Mouse (Mus musculus) Patski (cell line): ENCODE measurements around the gene Fam118b. TPM values are rescaled to one million over a fixed set of nuclear protein-coding genes. Genes with fewer than 3 reads are reported as not detected.

ENCODE experiments used
- ATAC-seq: fragments of 100-300 bp; one replicate; pipeline ENCODE4 v1.8.0; 2021
- CTCF ChIA-PET: fragments of 350-600 bp; sonication (Branson Sonifier 250); formaldehyde crosslinking; loops from one replicate; lab custom pipeline; 2022; ENCODE audit warnings: inconsistent platforms; lab: Charles Lee
- POLR2A ChIA-PET: fragments of 350-600 bp; sonication (Branson Sonifier 250); formaldehyde crosslinking; loops from one replicate; lab custom pipeline; 2022; ENCODE audit warnings: antibody characterized with exemption, inconsistent platforms; lab: Charles Lee
- DNase-seq: peaks from one replicate; pipeline ENCODE4 v3.0.0-alpha.2; 2011; ENCODE audit warnings: low read depth, low spot score
- H3K27me3 ChIP-seq: fragments of 371-371 bp; one replicate; pipeline ENCODE4 v1.5.1; 2021
- CTCF ChIP-seq: fragments of 100-300 bp; IDR thresholded peaks from one replicate; pipeline ENCODE4 v1.5.1; 2021
- in situ Hi-C: fragments of 300-500 bp; cut with MboI; formaldehyde crosslinking; loops from 3 replicates; pipeline ENCODE4 v1.11.1; 2018; ENCODE audit warnings: low pct_unique_long_range_greater_than_20kb, mixed read lengths
- polyA plus RNA-seq: library from polyadenylated mRNA; unstranded; gene quantifications from one replicate; pipeline ENCODE4 v1.2.3, GENCODE M21; 2021

The Fam118b gene
- polyA plus RNA-seq, 1 experiment from 2014 or later = 30.5 TPM

- no peak for TF ChIP-seq CTCF
- no peaks in the 10 kb centered on the region for H3K27me3 ChIP-seq
- ChIA-PET POLR2A (interaction anchor here (2.9 kb wide), 1 partner anchor 10 kb away, joined by 21 read pairs; the partner anchor contains the start of gene Foxred1), CTCF (interaction anchor here (1.1 to 1.9 kb wide), 7 partner anchors 8 to 70 kb away, joined by 4 to 8 read pairs (median 6); no protein-coding TSS in a partner anchor)
- no peak for DNase-seq
- no peak for ATAC-seq
- in situ Hi-C loops = no loop called here
Measured at GRCm38 (mm10) chr9:35200529-35201060, 67.0 kb downstream of the Fam118b start.

GRCm38 (mm10) chr9:35199772-35200471 lies 67.7 kb downstream of the Fam118b start, which contains the start of the genes Srpr and Tirap:
Gene Srpr (plus strand): TSS chr9:35200175.
Gene Tirap (minus strand): TSS chr9:35200291.
- ChIA-PET POLR2A (interaction anchor here (0.5 to 2.9 kb wide), 2 partner anchors 11 to 77 kb away, joined by 4 to 21 read pairs; partner anchors contain the start of gene Foxred1), CTCF (interaction anchor here (0.6 to 1.9 kb wide), 14 partner anchors 9 to 346 kb away, joined by 3 to 9 read pairs (median 5); partner anchors contain the start of genes Foxred1 and St3gal4)
- no peaks in the 10 kb centered on the region for H3K27me3 ChIP-seq
- peak; percentile 47 for DNase-seq
- in situ Hi-C loops = loop anchor here (10.0 kb wide), 1 partner anchor 335 kb away; no protein-coding TSS in a partner anchor
- TF ChIP-seq CTCF = peak; percentile 100
- peak; percentile 98 for ATAC-seq

- in situ Hi-C loops = loop anchor here (10.0 kb wide), 1 partner anchor 336 kb away; no protein-coding TSS in a partner anchor
- ChIA-PET CTCF (interaction anchor here (0.6 to 1.9 kb wide), 13 partner anchors 8 to 347 kb away, joined by 3 to 9 read pairs (median 5); partner anchors contain the start of genes Foxred1 and St3gal4), POLR2A (interaction anchor here (2.9 kb wide), 1 partner anchor 11 kb away, joined by 21 read pairs; the partner anchor contains the start of gene Foxred1)
- DNase-seq = no peak
- H3K27me3 ChIP-seq = no peaks in the 10 kb centered on the region
- no peak for TF ChIP-seq CTCF
- ATAC-seq = peak; percentile 63
Measured at GRCm38 (mm10) chr9:35198945-35199771, 68.4 kb downstream of the Fam118b start.

- DNase-seq = no peak
- no peaks in the 10 kb centered on the region for H3K27me3 ChIP-seq
- TF ChIP-seq CTCF = no peak
- no peak for ATAC-seq
- ChIA-PET POLR2A (no interaction called here), CTCF (no interaction called here)
- in situ Hi-C loops = loop anchor here (10.0 kb wide), 1 partner anchor 336 kb away; no protein-coding TSS in a partner anchor
Measured at GRCm38 (mm10) chr9:35198351-35198750, 69.3 kb downstream of the Fam118b start.

- ATAC-seq (no peak), DNase-seq (no peak)
- in situ Hi-C loops = loop anchor here (10.0 kb wide), 1 partner anchor 337 kb away; no protein-coding TSS in a partner anchor
- H3K27me3 ChIP-seq = no peaks in the 10 kb centered on the region
- ChIA-PET CTCF (no interaction called here), POLR2A (no interaction called here)
- TF ChIP-seq CTCF = no peak
Measured at GRCm38 (mm10) chr9:35197625-35198024, 70.0 kb downstream of the Fam118b start.

- no peak for ATAC-seq
- no peaks in the 10 kb centered on the region for H3K27me3 ChIP-seq
- no peak for TF ChIP-seq CTCF
- no peak for DNase-seq
- CTCF ChIA-PET = no interaction called here
- in situ Hi-C loops = loop anchor here (10.0 kb wide), 1 partner anchor 341 kb away; no protein-coding TSS in a partner anchor
- POLR2A ChIA-PET = interaction anchor here (0.7 kb wide), 1 partner anchor 337 kb away, joined by 6 read pairs; no protein-coding TSS in a partner anchor
Measured at GRCm38 (mm10) chr9:35194048-35194447, 73.6 kb downstream of the Fam118b start.

GRCm38 (mm10) chr9:35192983-35193542 lies 74.5 kb downstream of the Fam118b start:
- DNase-seq = no peak
- ChIA-PET CTCF (no interaction called here), POLR2A (interaction anchor here (0.6 kb wide), 1 partner anchor 348 kb away, joined by 4 read pairs; no protein-coding TSS in a partner anchor)
- no peak for TF ChIP-seq CTCF
- no peak for ATAC-seq
- H3K27me3 ChIP-seq = no peaks in the 10 kb centered on the region
- in situ Hi-C loops = loop anchor here (10.0 kb wide), 1 partner anchor 342 kb away; no protein-coding TSS in a partner anchor

GRCm38 (mm10) chr9:35188700-35189099 lies 78.9 kb downstream of the Fam118b start:
- H3K27me3 ChIP-seq = no peaks in the 10 kb centered on the region
- DNase-seq (no peak), ATAC-seq (no peak)
- POLR2A ChIA-PET = no interaction called here
- in situ Hi-C loops = no loop called here
- CTCF ChIA-PET = interaction anchor here (1.4 to 1.6 kb wide), 2 partner anchors 7 to 11 kb away, joined by 3 to 4 read pairs; no protein-coding TSS in a partner anchor
- TF ChIP-seq CTCF = no peak

GRCm38 (mm10) chr9:35187351-35187903 lies 80.2 kb downstream of the Fam118b start:
- ChIA-PET POLR2A (no interaction called here), CTCF (no interaction called here)
- ATAC-seq (no peak), DNase-seq (no peak)
- in situ Hi-C loops = no loop called here
- no peak for TF ChIP-seq CTCF
- no peaks in the 10 kb centered on the region for H3K27me3 ChIP-seq
